Mouse (Mus musculus): Measurements from ENCODE around the gene Rfx7.

Rfx7 gene

DNA sequence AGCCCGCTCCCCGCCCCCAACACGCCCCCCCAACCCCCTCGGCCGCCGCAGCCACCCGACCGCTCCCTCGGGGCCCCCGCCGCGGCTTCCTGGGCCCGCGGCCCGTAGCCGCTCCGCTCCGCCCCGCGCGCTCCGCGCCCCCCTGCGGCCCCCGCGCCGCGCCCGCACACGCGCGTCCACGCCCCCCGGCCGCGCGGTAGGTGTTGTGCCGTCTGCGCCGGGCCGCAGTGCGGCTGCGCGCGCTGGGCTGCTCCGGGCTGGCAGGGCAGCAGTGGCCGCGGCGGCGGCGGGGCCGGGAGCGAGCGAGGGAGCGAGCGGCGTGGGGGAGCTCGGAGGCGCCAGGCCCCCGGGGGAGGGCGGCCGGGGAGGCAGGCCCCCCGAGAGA is at the start of gene Rfx7:
Gene Rfx7, plus strand, starts transcription at position 245 of the 385 bp plus-strand sequence.
- peak; percentile 73 for DNase-seq

GRCm38 (mm10) chr9:72488523-72488922 is 43.5 kb upstream of the Rfx7 start:
- no peak for DNase-seq

- no peak for DNase-seq
Observed at GRCm38 (mm10) chr9:72489131-72489530, 42.9 kb upstream of the Rfx7 start.

GRCm38 (mm10) chr9:72491559-72492193 is 40.4 kb upstream of the Rfx7 start:
- DNase-seq: peak; percentile 94

DNA sequence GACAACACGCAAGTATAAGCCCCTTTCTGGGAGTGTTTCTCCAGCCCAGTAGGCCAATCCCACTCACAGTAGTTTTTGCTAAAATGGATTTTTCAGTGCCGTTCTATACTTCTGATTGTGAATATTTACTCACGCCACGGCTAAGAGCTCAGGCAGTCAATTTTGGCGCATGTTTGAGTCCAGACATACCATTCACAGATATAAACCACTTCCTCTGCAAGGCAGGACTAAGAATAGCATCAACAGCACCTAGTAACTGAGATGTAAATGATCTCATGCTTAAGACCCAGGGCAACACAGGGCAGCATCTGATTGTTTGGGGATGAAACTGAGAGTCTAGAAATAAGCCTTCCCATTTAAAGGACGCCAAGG is 39.9 kb upstream of the Rfx7 start, which contains the start of gene Tex9:
Gene Tex9, minus strand, starts transcription at position 19 of the 372 bp plus-strand sequence.
- no peak for DNase-seq

DNA sequence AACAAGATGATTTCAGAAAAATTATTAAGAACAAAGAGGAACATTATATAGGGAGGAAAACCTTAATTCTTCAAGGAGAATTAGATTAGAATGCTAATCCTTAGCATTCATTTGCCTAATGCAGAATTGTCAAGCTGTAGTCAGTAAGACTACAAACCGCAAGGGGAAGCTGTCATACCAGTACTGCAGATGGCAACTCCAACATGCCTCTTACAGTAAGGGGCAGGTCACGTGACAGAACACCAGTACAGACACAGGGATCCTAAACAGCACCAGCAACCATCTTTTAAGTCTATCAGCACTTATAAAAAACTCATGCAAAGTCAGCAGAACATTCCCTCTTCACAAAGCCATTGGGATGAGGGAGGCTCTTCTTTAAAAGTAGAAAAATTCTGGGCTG is 38.6 kb upstream of the Rfx7 start:
- no peak for DNase-seq

DNA sequence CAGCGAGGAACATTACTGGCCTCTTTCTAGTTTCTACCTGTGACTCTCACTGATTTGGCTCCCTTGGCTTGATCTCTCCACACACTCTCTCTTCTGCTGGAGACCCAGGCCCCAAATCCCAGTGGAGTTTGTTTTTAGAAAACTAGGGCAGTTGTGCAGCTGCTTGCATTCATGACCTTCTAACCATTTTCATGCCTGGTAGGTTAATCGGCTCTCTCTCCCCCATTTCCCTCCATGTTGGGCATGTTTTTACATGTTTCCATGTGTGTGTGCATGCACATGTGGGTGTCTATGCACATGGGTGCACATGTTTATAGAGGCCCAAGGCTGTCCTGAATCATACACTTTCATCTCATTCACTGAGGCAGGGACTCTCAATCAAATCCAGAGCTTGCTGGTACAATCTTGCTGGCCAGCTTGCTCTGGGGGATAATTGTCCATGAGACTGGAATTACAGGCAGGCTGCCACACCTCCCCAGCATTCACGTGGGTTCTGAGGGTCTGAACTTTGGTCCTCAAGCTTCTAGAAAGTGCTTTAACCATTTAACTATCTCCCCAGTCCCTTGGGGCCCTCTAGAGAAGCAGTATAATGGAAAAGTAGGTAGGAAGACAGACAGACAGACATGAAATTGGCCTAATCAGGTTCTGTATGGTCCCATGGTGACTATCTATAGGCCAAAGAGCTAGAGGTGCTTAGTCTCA is 37.9 kb upstream of the Rfx7 start:
- no peak for DNase-seq

DNA sequence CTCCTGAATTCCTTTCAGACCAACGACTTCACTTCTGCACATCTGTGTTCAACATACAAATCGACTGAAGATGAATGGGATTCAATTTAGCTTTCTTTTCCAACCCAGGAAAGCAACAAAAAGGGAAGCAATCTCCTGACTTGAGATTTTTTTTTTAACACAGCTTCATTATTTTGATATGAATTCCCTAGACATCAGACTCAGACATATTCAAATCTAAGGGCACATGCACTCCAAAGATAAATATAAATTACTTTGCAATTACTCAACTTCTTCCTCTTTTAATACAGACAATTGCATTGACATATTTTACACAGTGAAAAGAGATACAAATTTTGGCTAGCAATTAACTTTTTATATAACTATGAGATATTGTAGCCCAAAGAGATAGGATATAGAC is 35.3 kb upstream of the Rfx7 start:
- no peak for DNase-seq

DNA sequence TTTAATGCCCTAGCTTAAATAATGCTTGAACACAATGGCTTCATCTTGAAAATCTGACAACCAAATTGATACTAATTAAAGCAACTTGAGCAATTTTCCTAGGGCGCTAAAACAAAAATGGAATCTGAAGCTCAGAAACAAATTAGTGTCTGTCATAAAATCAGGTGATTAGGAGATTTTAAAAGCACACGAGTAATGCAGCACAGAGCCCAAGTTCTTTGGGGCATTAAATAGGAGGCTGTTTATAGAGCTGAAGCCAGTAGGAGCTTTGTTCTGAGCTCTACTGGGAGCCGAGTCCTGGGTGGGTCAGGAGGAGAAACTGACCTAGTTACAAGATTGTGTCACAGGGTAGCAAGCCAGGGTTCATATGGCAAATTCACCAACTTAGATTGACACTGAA is 34.9 kb upstream of the Rfx7 start:
- DNase-seq: no peak

GRCm38 (mm10) chr9:72512229-72512981 is 19.6 kb upstream of the Rfx7 start:
- no peak for DNase-seq

- no peak for DNase-seq
Observed at GRCm38 (mm10) chr9:72515366-72515765, 16.7 kb upstream of the Rfx7 start.

GRCm38 (mm10) chr9:72519246-72519645 is 12.8 kb upstream of the Rfx7 start:
- DNase-seq: no peak

DNA sequence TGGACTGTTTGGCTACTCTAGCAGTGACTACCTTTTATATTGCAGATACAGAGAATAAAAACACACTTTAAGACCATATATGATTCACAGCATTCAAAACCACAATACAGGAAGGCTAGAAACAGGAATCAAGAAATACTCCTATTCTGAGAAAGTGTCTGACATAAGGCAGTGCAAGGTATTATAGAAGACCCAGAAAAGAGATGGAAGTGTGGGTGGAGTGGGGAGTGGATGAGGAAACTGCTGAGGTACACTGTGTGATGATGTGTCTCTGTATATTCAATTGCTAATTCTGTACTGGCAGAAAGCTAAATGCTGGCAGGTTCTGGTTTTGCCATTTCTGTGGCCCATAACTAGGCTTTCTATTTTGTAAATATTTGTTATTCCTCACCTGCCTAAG is 11.2 kb upstream of the Rfx7 start:
- no peak for DNase-seq

GRCm38 (mm10) chr9:72526091-72526490 is 5.9 kb upstream of the Rfx7 start:
- DNase-seq: no peak

GRCm38 (mm10) chr9:72530237-72530636 is 1.8 kb upstream of the Rfx7 start:
- peak; percentile 87 for DNase-seq

DNA sequence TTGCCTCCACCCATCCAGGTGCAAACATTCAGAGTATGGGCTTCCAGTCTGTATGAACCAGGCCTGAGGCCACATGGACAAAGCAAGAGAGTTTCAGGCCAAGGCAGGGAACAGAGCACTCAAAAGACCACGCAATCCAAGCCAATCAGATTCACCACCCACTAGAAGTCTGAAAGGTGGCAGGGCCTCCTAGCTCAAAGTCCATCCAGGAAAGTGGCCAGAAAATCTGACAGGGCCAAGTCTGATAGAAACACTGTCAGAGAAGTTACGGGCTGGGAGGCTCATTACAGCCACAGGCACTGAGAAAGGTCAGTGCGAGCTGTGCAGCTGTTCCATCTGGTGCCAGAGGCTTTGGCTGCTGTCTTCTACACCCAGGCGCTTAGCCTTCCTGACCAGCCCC is 1.2 kb upstream of the Rfx7 start:
- DNase-seq: peak; percentile 67

DNA sequence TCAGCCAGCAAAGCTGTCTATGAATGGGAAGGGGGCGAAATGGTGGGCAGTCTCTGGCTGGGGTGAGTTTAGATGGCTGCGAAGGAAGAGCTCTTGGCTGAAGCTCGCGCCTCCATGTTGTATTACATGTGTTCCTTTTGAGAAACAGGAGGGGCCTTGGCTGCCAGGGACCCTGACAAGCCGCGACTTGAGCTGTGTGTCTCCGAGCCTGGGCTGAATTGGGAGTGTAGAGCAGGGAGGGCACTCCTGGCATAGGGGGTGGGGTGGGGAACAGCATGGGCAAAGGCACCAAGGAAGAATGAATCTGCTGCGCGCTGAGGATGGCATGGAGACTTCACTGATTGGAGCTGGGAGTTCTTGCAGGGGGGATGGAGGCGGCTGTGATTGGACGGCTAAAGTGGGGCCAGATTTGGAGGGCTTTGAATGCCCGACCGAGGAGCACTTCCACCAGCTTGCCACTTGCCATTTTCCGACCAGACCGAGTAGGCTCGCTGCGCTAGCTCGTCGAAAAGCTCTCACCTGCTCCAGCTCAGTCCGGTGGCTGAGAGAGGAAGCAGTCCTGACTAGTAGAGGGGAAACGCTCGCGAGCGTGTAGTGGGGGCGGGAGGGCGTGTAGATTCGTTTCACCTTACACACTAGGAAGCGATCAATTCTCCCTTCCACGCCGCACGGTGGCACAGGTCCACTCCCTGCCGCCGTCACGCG is 597 bp upstream of the Rfx7 start:
- peak; percentile 79 for DNase-seq

DNA sequence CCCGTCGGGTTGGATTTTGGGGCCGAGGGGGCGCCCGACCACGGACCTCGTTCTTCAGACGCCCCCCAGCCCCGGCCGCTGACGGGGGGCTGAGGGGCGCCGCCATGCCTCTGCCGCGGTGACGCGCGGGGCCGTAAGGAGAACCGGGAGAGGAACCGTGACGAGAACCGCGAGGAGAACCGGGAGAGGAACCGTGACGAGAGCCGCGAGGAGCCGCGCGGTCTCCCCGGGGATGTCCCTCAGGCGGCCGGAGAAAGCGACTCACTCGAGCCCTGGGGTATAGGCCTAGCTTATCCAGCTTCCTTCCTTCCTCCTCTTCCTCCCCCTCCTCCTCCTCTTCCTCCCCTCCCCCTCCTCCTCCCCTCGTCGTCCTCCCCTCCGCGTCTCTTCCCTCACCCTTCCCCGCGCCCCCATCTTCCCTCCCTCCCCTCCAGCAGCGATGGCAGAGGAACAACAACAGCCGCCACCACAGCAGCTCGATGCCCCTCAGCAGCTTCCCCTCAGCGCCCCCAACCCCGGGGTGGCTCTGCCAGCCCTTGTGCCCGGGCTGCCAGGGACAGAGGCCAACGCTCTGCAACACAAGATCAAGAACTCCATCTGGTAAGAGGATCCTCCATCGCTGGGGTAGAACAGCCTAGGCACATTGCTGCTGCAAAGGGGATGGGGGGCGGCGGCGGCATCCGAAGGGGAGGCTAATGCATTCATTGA is 495 bp downstream of the Rfx7 start:
- DNase-seq: peak; percentile 52

- DNase-seq: no peak
Observed at GRCm38 (mm10) chr9:72533089-72533415, 1.0 kb downstream of the Rfx7 start.

DNA sequence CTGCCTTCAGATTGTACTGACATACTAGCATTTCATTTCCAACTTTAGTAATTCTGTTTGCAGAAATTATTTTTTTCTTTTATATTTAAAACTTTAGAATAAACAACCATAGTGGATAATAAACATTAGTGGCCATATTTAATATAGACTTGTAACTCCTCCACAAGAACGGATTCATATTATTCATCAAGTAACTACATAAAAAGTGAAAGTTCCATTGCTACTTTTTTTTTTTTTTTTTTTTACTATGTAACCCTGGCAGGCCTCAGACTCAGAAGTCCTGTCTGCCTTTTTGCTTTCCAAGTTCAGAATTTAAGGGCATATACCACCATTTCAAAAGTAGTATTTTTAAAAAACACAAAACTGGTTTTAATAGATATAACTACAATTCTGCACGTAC is 2.9 kb downstream of the Rfx7 start:
- DNase-seq: no peak

- DNase-seq: no peak
Observed at GRCm38 (mm10) chr9:72535394-72535793, 3.4 kb downstream of the Rfx7 start.

DNA sequence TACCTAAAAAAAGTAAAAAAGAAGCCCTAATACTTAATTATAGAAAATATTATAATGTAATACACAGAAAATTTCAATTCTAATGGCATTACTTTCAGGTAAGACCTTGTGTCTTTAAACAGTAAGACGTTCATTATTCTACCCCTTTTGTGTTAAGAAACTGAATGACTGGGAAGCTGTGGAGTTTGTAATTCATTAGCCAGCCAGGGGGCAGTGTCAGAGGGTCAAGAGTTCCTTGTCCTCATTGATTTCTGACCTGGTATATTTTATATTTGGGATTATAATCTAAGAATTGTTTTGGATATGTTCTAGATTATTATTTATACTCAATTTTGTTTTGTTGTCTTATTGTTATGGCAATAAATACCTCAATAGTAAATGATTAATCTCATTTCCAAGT is 5.0 kb downstream of the Rfx7 start:
- DNase-seq: no peak

GRCm38 (mm10) chr9:72543590-72543989 is 11.6 kb downstream of the Rfx7 start:
- no peak for DNase-seq
